In genomic region chr11:74837694-74838431, GRCm38 (mm10) we compare ENCODE assay signal across 8 mouse cellular contexts. TPM values are rescaled to one million over a fixed set of nuclear protein-coding genes. Genes with fewer than 3 reads are reported as not detected.
A peak's percentile ranks its signal among the peaks of the same experiment; 100 is the strongest.
DNase-seq lines count a peak whose midpoint lies in the region; ATAC-seq and TF ChIP-seq lines count a peak whose summit lies in the region.

No protein-coding gene starts in this region.

- DNase-seq in Muller cell, postnatal 12 days (ENCODE audit: inconsistent ontology term), result peak; percentile 97
- DNase-seq in cerebellum, adult 9-11 months, result peak; percentile 96
- DNase-seq in frontal cortex, adult 2 months (ENCODE audit: extremely low spot score in 1 of 2, low spot score in 1 of 2), result peak; percentile 86 to 92
- DNase-seq in hindbrain, embryonic 10.5 days (ENCODE audit: low spot score), result peak; percentile 79
- peak; percentile 88 to 93 for DNase-seq in layer of hippocampus, postnatal 10 days (ENCODE audit: low spot score in 2 of 2)
- DNase-seq in lung, postnatal 0 days (ENCODE audit: low spot score), result peak; percentile 98
- peak; percentile 85 for DNase-seq in ovary, postnatal 10 days (ENCODE audit: low spot score)
- DNase-seq in thymus, postnatal 0 days (ENCODE audit: low spot score), result peak; percentile 96

- WGBS in hindbrain, embryonic 10.5 days, result 1% methylated on average over 54 of the region's 54 CpGs
- WGBS in lung, postnatal 0 days, result 3% methylated on average over 47 of the region's 54 CpGs

- H3K9ac ChIP-seq in lung, postnatal 0 days (replicated peaks; ENCODE audit: low read depth), result peak overlapping the region; percentile 21

- peaks cover 45% of the 10 kb centered on the region for H3K36me3 ChIP-seq in hindbrain, embryonic 10.5 days
- peaks cover 12% of the 10 kb centered on the region; the same call in 1 of the 2 replicates for H3K36me3 ChIP-seq in lung, postnatal 0 days (ENCODE audit: insufficient read depth, low read length)

- TF ChIP-seq EP300 in lung, postnatal 0 days (IDR thresholded peaks at IDR 0.05), result no peak

- ATAC-seq in lung, postnatal 0 days, result peak; percentile 83

- H3K4me3 ChIP-seq in hindbrain, embryonic 10.5 days, result peak overlapping the region; percentile 69
- H3K4me3 ChIP-seq in lung, postnatal 0 days (ENCODE audit: low read depth, low read length), result peak overlapping the region; percentile 46

- H3K4me2 ChIP-seq in lung, postnatal 0 days (replicated peaks; ENCODE audit: low read depth, low read length), result peak overlapping the region; percentile 74

- peaks cover 81% of the 10 kb centered on the region for H3K4me1 ChIP-seq in hindbrain, embryonic 10.5 days (replicated peaks)
- H3K4me1 ChIP-seq in lung, postnatal 0 days (ENCODE audit: insufficient read depth, low read depth, low read length), result peaks cover 27% of the 10 kb centered on the region; the same call in 1 of the 2 replicates

- 0 out of 2 replicates have a peak, but pooled peaks cover 10% of the 10 kb centered on the region for H3K27me3 ChIP-seq in hindbrain, embryonic 10.5 days (ENCODE audit: insufficient read depth, poor library complexity, severe bottlenecking)
- no peaks in the 10 kb centered on the region for H3K27me3 ChIP-seq in lung, postnatal 0 days (replicated peaks; ENCODE audit: insufficient read depth, low read length)

- peak overlapping the region; percentile 96 for H3K27ac ChIP-seq in hindbrain, embryonic 10.5 days
- peak overlapping the region; percentile 98 for H3K27ac ChIP-seq in lung, postnatal 0 days (ENCODE audit: low read length)

- H3K9me3 ChIP-seq in hindbrain, embryonic 10.5 days, result no peaks in the 10 kb centered on the region
- no peaks in the 10 kb centered on the region for H3K9me3 ChIP-seq in lung, postnatal 0 days (ENCODE audit: low read length)

- peak; percentile 47 for TF ChIP-seq CTCF in lung, postnatal 0 days (IDR thresholded peaks at IDR 0.05)

RNA-seq across cellular contexts. Expression of gene Mnt, which starts 7.1 kb away (rescaled TPM):
- polyA plus RNA-seq in frontal cortex, adult 2 months (2012; rRNA removed), result 18.2 and 20.8 TPM in 2 replicates
- 5.4 and 7.4 TPM in 2 replicates for polyA plus RNA-seq in hindbrain, embryonic 10.5 days (2016; fragmentation: Nextera tagmentation; extraction: Ambion mirVana)
- total RNA-seq in layer of hippocampus, postnatal 10 days (2021), result 10 to 100 TPM; 31.9 to 34.6 TPM
- 4.7 and 4.9 TPM in 2 replicates for polyA plus RNA-seq in lung, postnatal 0 days (2015; fragmentation: Nextera tagmentation; extraction: Ambion mirVana)
- 4.9 and 5.8 TPM in 2 replicates for polyA plus RNA-seq in thymus, postnatal 0 days (2015; fragmentation: Nextera tagmentation; extraction: Ambion mirVana)

RNA-seq across cellular contexts. Expression of gene Sgsm2, which starts 59.0 kb away (rescaled TPM):
- polyA plus RNA-seq in frontal cortex, adult 2 months (2012; rRNA removed), result 71.9 and 80.2 TPM in 2 replicates
- polyA plus RNA-seq in hindbrain, embryonic 10.5 days (2016; fragmentation: Nextera tagmentation; extraction: Ambion mirVana), result 7.8 and 10.7 TPM in 2 replicates
- 10 to 100 TPM; 69.9 to 76.1 TPM for total RNA-seq in layer of hippocampus, postnatal 10 days (2021)
- 2.5 and 2.6 TPM in 2 replicates for polyA plus RNA-seq in lung, postnatal 0 days (2015; fragmentation: Nextera tagmentation; extraction: Ambion mirVana)
- 2.2 and 3.1 TPM in 2 replicates for polyA plus RNA-seq in thymus, postnatal 0 days (2015; fragmentation: Nextera tagmentation; extraction: Ambion mirVana)

Comparison
In these comparisons a context has a peak if more than half of its experiments do, and no peak if none do; other contexts are left out.
1. Peak in every context shown above with its lines: DNase-seq, ATAC-seq, H3K4me3 ChIP-seq and H3K27ac ChIP-seq.